Mouse (Mus musculus) kidney, adult 2 months (tissue): ENCODE results near the gene Npr3. TPM values are rescaled to one million over a fixed set of nuclear protein-coding genes. Genes with fewer than 3 reads are reported as not detected.
"Not testable (repeated sequence)": the region's sequence is repeated elsewhere in the genome, so short reads cannot be mapped to it uniquely, and the experiment has no call there.

Experiments
- DNase-seq: peaks from one replicate; pipeline ENCODE4 v3.0.0; 2021
- H3K27ac ChIP-seq: fragments of 200-500 bp; 2 replicates; pipeline ENCODE4 v1.5.1; 2012; ENCODE audit warnings: low read depth, low read length, control low read depth, inconsistent platforms; ENCODE audit not compliant: insufficient read depth
- H3K27me3 ChIP-seq: fragments of 200-500 bp; replicated peaks from 2 replicates; pipeline ENCODE4 v1.6.1; 2012; ENCODE audit warnings: mild to moderate bottlenecking, moderate library complexity, low read length, inconsistent platforms; ENCODE audit not compliant: control insufficient read depth, insufficient read depth
- H3K36me3 ChIP-seq: fragments of 200-500 bp; 2 replicates; pipeline ENCODE4 v1.6.1; 2012; ENCODE audit warnings: mild to moderate bottlenecking, moderate library complexity, low read length, inconsistent platforms; ENCODE audit not compliant: control insufficient read depth, insufficient read depth
- H3K4me1 ChIP-seq: fragments of 200-500 bp; 2 replicates; pipeline ENCODE4 v1.6.1; 2011; ENCODE audit warnings: low read length; ENCODE audit not compliant: control insufficient read depth, insufficient read depth
- H3K4me3 ChIP-seq: fragments of 200-500 bp; 2 replicates; pipeline ENCODE4 v1.5.1; 2011; ENCODE audit warnings: mild to moderate bottlenecking, low read depth, low read length, control low read depth; ENCODE audit not compliant: insufficient read depth
- CTCF ChIP-seq: fragments of 200-500 bp; conservative IDR thresholded peaks from 2 replicates; pipeline ENCODE4 v1.5.1; 2011; ENCODE audit warnings: low read depth, mild to moderate bottlenecking, control low read depth, low read length, moderate library complexity, mixed read lengths; ENCODE audit not compliant: insufficient read depth, insufficient read length
- POLR2A ChIP-seq: fragments of 200-500 bp; IDR thresholded peaks from one replicate; pipeline ENCODE4 v1.6.1; 2011; ENCODE audit warnings: low read depth, low read length, control low read depth
- WGBS: fragments of 180-500 bp; shearing (Covaris S2); methylation state at CpG from one replicate; pipeline ENCODE4 v1.1.7; 2018; 5-methylcytosine and 5-hydroxymethylcytosine counted together
- polyA plus RNA-seq: library from polyadenylated mRNA; depleted of rRNA; stranded (reverse); fragments of >200 nt; gene quantifications from 2 replicates; pipeline ENCODE4 v1.2.3, GENCODE M21; 2012

Gene Npr3
- polyA plus RNA-seq, 1 experiment = 6.1 TPM

DNA sequence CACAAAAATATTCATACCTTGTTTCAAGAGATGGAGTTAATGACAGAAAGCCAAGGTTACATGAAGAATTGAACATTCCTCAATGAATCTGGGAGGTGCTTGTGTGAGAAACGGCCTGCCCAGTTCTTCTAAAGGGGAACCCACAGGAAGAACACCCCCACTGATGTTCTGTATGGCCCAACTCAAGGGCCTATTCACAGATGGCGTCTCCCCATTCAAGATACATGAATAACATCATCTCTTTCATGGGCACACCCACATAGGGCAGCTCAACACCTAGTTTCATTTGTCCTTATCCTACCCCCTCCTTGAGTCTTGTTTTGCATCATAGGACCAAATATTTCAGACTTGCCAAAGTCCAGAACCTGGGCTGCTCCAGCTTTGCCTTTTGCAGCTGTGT is 46.8 kb downstream of the Npr3 start:
- 80% methylated on average over 2 of the region's 2 CpGs for WGBS
- H3K27ac ChIP-seq = no peak overlapping the region
- no peak for DNase-seq
- no peak overlapping the region for H3K4me3 ChIP-seq
- no peaks in the 10 kb centered on the region for H3K4me1 ChIP-seq
- TF ChIP-seq POLR2A = no peak
- no peaks in the 10 kb centered on the region for H3K36me3 ChIP-seq
- no peaks in the 10 kb centered on the region for H3K27me3 ChIP-seq

DNA sequence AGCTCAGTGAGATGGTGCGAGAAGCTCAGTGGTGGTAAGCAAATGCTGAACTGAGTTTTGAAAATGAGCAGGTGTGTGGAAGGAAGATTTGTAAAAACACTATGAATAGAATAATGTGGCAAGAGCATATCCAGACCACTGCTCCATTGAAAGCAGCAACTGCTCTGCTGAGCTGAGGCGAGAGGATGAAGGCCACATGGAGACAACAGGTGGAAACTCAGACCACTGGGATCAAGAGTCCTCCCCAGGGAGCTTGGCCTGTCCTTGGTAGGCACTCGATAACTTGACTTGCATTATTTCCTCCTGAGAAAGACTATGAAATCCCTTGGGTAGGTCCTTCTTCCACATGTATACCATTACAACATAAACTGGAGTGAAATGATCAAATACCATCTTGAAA is 47.3 kb downstream of the Npr3 start:
- 92% methylated on average over 3 of the region's 3 CpGs for WGBS
- TF ChIP-seq POLR2A (no peak), CTCF (no peak)
- Histone ChIP-seq H3K27ac (no peak overlapping the region), H3K27me3 (no peaks in the 10 kb centered on the region), H3K36me3 (no peaks in the 10 kb centered on the region), H3K4me1 (no peaks in the 10 kb centered on the region), H3K4me3 (no peak overlapping the region)
- no peak for DNase-seq

GRCm38 (mm10) chr15:11858411-11858810 is 48.7 kb downstream of the Npr3 start:
- no peak for TF ChIP-seq CTCF
- no peak for TF ChIP-seq POLR2A
- Histone ChIP-seq H3K36me3 (no peaks in the 10 kb centered on the region), H3K27ac (no peak overlapping the region), H3K4me1 (no peaks in the 10 kb centered on the region), H3K4me3 (no peak overlapping the region), H3K27me3 (no peaks in the 10 kb centered on the region)
- no peak for DNase-seq
- WGBS = 92% methylated on average over 6 of the region's 6 CpGs

GRCm38 (mm10) chr15:11845204-11846062 is 61.7 kb downstream of the Npr3 start:
- Histone ChIP-seq H3K27me3 (no peaks in the 10 kb centered on the region), H3K4me1 (no peaks in the 10 kb centered on the region), H3K4me3 (no peak overlapping the region), H3K27ac (no peak overlapping the region), H3K36me3 (no peaks in the 10 kb centered on the region)
- DNase-seq = no peak
- 69% methylated on average over 16 of the region's 16 CpGs for WGBS
- TF ChIP-seq CTCF (no peak), POLR2A (no peak)

DNA sequence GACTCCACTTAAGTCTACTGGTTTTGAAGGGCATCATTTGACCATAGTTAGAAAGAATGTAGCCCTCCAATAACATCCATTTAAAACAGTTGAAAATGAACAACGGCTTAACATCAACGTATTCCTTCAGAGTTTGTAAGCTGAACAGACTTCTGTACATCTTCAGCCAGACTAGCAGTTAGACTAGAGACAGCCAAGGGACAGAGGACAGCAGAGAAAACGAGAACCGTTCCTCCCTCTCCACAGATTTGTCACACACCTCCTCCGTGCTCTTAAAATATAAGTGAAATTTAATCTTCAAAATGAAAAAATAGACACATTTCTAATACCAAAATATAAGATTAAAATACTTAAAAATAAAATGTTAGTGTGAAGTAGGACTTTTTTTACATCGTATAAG is 63.0 kb downstream of the Npr3 start:
- 83% methylated on average over 6 of the region's 6 CpGs for WGBS
- TF ChIP-seq POLR2A (no peak), CTCF (no peak)
- no peak for DNase-seq

DNA sequence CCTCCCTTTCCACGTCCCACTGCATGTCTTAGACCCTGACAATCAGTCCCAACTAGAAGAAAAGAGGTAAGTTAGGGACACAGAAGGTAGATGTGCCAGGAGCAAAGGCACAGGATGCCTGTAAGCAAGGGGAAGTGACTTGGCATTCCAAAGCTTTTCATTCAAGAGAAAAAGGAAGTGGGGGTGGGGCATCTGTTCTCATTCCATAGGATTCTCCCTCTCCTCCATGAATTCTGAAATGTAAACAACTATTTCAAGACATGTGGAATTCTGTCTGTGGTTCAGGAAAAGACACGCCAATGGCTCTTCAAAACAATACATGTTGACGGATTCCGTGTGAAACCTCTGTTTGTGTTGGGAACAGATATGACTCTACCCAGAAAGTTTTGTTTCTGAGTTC is 65.3 kb downstream of the Npr3 start:
- no peaks in the 10 kb centered on the region for H3K36me3 ChIP-seq
- H3K27ac ChIP-seq = no peak overlapping the region
- no peak for TF ChIP-seq POLR2A
- no peak for TF ChIP-seq CTCF
- 75% methylated on average over 4 of the region's 4 CpGs for WGBS
- H3K27me3 ChIP-seq = no peaks in the 10 kb centered on the region
- H3K4me1 ChIP-seq = no peaks in the 10 kb centered on the region
- H3K4me3 ChIP-seq = no peak overlapping the region
- DNase-seq = no peak

More for the DNA sequence above, 63.0 kb downstream of the Npr3 start:
- H3K27me3 ChIP-seq = no peaks in the 10 kb centered on the region
- H3K27ac ChIP-seq = no peak overlapping the region
- no peaks in the 10 kb centered on the region for H3K4me1 ChIP-seq
- no peaks in the 10 kb centered on the region for H3K36me3 ChIP-seq
- no peak overlapping the region for H3K4me3 ChIP-seq

DNA sequence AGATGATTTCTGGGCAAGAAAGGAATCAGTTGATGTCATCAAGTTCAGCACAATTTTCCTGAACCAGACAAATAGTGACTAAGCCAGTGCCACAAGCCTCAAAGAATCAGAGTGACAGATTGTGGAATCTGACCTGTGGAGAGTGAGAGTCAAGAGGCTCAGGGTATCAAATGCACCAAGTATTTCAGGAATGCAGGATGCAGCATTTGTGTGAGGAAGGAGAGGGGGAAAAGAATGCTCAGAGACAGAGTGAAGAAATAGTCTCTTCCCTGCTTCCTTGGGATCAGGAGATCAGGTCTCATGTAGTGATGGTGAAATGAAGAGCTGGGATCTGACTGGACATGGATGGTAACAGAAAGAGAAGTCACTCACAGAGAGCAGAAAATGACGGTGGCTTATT is 71.2 kb downstream of the Npr3 start:
- 41% methylated on average over 1 of the region's 1 CpGs for WGBS
- no peak for DNase-seq
- H3K4me3 ChIP-seq = no peak overlapping the region

DNA sequence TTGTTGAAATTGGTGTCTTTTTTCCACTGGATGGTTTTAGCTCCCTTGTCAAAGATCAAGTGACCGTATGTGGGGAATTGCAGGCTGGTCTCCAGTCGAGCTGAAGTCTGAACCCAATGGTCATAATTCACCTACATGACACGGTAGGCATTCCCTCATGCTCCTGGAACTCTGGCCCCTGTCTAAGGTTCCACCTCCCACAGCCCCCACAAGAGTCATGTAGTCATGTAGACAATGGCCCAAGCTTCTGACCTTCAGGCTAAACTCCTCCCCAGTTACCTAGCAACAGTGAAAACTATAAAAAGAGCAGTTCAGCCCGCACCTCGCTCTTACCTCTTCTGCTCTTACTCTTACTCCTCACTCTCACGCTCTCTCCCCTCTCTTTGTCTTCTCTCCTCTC is 84.7 kb downstream of the Npr3 start:
- not testable (repeated sequence) for H3K4me1 ChIP-seq, H3K27ac ChIP-seq, H3K4me3 ChIP-seq, H3K36me3 ChIP-seq, DNase-seq, H3K27me3 ChIP-seq
- 34% methylated on average over 6 of the region's 6 CpGs for WGBS

More for the DNA sequence above, 71.2 kb downstream of the Npr3 start:
- no peak for TF ChIP-seq POLR2A
- no peak for TF ChIP-seq CTCF
- H3K4me1 ChIP-seq = no peaks in the 10 kb centered on the region
- no peak overlapping the region for H3K27ac ChIP-seq
- no peaks in the 10 kb centered on the region for H3K36me3 ChIP-seq
- H3K27me3 ChIP-seq = no peaks in the 10 kb centered on the region
